Mouse (Mus musculus) right cerebral cortex, postnatal 4 days (tissue): Measurements from ENCODE around the gene Ube2l6.
"Not testable (repeated sequence)": the region's sequence is repeated elsewhere in the genome, so short reads cannot be mapped to it uniquely, and the experiment has no call there.

Experiments
- DNase-seq: peaks from one replicate; pipeline ENCODE4 v3.0.0-alpha.2; 2022

Ube2l6 gene

DNA sequence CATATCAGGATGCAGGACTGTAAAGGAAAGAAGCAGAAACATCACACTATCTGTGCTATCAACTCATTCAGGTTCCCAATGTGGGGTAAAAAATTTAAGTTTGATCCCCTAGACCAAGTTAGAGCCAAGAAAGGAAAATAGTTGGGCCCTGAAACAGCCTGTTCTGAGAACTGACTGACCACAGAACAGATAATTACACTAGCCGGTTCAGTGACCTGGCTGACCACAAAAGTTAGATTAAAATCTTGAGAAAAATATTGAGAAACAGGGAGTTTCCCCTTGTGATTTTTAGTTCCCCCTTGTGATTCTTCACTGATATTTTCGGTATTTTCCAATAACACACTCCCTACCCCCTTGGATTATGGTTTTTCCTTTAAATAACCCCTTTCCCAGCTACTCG, 4.8 kb upstream of the Ube2l6 start:
- no peak for DNase-seq

DNA sequence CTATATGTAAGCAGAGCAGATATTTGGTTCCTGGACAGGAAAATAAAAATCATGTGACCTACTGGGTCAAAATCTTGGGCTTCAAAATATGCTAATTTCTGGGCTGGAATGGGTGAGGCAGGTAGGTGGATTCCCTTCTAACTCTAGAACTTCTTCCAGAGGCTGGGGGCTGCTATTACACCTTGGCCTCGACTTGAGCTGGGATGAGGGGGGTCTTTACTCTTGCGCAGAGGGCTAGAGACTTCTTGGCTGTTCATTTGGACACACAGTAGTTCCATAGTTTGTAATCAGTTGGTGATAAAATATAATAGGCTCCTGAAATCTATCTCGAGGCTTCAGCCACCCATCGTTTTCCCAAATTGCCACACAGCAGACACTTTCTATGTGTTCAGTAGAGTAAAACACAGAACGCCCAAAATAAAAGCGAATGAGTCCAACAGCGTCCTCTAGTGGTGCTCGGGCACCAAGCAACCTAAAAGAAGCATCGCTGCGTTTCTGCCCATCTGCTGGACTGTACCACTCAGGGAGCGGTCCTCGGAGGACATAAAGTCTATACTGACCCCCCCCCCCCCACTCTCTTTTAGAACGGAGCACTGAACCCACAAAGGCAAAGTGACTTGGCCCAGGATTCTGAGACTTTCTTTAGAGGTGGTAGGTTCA, 665 bp upstream of the Ube2l6 start:
- peak; percentile 80 for DNase-seq

DNA sequence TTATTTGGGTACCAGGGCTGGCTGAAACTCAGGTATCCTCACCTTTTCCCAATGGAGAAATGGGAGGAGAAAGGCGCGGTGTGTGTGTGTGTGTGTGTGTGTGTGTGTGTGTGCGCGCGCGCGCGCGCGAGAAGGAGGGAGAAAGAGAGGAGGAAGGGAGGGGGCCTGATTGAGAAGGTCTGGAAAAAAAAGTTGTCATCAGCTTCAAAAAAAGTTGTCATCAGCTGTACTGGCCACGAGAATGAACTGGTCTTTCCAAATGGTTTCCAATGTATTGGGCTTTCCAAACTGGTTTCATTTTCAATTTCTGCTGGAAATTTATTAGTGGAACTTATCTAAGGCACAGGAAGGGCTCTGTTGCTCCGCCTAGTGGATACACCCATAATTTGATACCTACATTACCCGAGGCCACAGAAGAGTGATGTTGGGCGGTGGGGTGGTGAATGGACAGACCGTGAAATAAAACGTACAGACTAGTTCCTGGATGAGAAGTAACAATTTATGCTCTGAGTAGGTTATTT, 473 bp downstream of the Ube2l6 start:
- peak; percentile 41 for DNase-seq

DNA sequence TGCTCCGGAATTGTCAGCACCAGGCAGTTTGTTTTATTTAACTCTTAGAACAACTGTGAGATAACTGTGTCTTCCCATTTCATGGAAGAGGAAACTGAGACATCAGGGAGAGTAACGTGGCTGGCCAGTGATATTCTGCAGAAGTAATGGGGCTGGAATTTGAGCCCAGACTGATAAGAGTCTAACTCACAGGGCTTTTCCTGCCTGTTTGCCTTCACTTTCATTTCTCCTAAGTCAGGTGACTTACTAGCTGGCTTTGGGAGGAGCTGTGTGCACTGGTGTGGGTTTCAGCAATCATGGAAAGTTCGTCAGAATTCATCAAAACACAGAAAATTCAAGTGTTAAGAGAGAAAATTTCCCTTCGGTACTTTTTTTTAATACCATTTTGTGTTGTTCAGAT, 1.7 kb downstream of the Ube2l6 start:
- DNase-seq, result no peak

DNA sequence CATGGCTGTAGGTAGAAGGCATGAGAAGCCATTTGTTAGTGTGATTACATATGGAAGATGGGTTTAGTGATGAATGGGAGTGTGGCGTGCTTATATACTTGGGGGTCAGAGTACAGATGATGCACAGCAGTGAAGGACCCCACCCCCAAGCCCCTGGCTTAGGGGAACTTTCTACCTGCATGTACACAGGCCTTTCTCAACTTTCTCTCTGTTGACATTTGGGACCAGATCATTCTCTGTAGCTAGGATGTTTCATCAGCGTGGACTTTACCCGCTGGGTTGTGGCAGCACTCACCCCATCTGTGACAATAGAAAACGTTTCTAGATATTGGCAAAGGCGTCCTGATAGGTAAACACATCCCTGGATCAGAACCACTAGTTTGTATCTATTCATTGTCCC, 2.6 kb downstream of the Ube2l6 start:
- DNase-seq, result not testable (repeated sequence)

DNA sequence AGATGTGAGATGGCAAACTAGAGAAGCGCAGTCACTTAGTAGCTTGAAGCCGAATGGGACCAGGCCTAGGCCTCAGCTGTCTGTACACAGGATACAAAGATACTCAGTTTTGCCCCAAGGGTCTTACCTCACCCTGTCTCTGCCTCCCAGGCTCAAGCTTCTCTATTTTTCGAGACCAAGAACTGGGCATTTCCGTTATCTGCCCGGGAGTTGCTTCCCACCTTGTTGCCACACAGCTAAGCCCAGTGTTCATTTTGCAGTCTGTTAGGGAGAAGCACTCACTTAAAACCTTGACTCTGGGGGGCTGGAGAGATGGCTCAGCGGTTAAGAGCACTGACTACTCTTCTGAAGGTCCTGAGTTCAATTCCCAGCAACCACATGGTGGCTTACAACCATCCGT, 5.3 kb downstream of the Ube2l6 start:
- DNase-seq, result no peak

DNA sequence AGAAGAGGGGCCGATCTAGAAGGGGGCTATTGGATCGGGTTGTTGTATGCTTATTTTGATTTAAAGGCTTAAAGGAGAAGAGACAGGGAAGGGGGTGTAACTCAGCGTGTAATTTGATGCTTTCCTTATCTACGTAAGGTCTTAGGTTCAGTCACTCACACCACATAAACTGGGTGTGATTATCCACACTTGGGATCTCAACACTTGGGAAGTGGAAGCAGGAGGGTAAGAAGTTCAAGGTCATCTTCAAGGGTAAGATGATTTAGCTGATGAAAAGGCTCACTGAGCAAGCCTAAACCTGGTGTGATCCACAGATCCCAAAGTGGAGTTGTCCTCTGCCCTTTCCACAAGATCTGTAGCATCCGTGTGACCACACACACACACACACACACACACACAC, 7.9 kb downstream of the Ube2l6 start:
- DNase-seq, result no peak

DNA sequence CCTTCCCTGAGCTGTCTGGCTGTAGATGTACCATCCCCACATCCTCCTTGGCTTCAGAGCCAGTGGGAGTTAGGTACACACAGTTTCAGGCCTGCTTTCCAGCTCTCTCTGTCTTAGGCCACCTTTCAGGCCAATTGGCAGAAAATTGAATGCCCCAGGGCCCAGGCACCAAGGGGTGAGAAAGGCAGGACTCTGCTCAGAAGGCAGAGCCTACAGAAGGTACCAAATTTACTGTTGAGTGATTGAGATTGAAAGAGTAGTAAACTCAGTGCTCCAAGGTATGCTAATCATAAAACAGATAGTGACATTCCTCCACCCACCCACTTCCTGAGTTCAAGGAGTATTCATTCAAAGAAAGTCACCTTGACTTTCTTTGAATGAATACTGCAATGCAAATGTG, 10.7 kb downstream of the Ube2l6 start:
- no peak for DNase-seq

DNA sequence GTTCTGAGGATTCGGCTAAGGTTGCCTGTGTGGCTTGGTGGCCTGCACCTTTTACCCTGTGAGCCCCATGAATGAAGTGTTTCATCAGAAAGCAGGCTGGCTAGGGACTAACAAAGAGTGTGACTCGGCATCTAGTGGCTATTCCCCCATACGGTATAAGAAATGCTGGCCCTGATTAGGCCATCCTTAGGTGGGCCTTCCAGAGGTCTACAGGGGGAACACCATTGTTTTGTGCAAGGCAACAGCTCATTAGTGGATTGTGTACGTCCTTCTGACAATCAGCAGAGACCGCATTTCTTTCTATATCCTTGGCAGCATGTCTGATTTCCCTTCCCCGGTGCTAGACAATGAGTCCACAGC, 11.9 kb downstream of the Ube2l6 start:
- no peak for DNase-seq

DNA sequence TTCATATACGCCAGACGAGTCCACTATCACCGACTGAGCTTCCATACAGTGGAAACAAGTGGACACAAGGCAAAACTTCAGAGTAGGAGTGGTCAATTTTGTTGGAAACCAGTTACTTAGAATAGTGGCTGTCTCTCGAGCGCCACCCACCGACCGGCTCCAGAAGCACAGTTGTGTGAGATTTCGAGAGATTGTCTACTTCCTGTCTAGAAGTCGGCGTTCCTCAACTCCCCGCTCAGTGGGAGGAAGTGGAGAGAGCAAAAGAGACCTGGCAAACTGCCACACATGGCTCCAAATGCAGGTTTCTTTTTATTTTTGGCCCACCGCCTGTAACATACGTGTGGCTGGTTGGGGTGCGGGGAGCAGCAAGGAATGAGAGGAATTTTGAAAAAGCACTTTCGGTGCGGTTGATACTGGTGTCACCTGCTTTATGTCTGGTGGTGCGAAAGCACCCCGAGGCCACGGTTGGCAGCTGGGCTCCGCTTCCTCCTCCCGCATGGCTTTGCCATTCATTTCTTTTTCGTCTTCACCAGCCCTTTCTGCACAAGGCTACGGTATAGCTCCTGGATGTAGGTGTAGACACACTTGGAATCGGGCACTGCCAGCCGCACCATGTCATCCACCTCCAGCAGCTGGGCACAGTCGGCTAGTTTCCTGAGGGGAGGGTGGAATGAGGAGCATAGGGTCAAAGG, 12.4 kb downstream of the Ube2l6 start:
- peak; percentile 83 for DNase-seq

DNA sequence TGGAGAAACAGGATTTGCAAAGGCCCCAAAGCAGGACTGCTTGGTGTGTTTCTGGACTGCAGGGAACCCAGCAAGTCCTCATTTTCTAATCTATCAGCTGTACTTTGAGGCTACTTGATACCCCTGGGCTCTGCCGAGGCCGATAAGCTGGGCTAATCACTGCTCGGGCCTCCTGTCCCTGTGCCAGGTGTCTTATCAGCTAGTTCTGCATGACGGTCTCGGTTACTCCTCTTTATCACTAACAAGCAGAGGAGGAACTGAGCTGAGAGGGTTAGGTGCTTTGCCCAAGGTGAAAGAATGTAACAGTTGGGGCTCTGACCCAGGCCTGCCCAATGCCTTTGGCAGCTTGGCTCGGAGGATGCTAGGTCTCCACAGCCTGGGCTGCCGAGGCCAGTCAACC, 13.3 kb downstream of the Ube2l6 start:
- DNase-seq, result no peak

DNA sequence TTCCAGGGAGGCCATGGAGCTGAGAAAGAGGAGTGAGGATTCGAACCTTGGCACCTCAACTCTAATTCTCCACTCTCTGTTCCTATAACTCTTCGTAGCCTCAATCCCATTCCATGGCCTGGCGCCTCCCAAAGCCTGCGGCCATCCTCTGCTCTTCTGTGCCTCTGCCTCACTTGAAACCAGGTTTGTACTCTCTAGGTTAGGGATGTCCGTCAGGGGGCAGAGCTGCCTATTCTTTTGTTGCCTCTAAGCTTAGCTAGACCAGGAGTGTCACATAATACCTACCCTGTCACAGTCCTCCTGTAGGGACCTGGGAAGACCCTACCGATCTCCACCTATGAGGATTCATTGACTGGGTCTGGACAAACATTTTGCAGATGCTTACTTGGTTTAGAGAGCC, 14.0 kb downstream of the Ube2l6 start:
- DNase-seq, result no peak

DNA sequence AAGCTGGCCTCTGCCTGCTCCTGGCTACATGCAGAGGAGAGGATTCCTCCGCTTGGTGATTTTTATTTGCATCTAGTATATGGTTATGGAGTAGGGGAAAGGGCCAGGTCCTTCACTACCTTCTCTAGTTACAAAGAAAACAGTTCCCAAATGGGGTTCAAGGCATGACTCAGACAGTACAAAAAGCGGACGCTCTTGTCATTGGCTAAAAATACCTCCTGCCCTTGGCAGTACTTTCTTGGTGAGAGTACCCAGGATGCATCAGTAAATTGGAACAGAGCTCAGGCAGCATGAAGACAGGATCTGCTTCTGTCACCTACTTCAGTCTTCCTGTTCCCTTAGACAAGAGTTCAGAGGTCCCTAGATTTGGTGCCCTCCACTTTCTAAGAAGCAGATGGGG, 21.2 kb downstream of the Ube2l6 start:
- no peak for DNase-seq

DNA sequence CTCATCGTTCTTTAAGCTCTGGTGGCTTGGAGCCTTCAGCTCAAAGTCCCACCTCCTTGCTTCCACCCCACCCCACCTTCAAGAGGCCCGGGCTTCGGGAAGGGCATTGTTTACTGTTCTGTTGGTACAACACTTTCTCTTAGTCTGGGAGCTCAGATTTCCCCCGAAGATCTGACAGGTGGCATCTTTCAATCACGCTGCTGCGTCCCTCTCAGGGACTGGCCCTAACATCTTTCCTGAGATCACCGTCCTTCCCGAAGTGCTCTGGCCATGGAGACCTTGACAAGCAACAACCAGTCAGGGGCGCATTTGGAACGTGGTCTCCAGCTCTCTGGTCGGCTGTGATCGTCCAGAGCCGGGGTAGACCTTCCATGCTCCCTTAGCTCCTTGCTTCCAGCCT, 23.9 kb downstream of the Ube2l6 start, which contains the start of gene Smtnl1:
TSS of gene Smtnl1 (minus strand) at position 101 of the 400 bp plus-strand sequence.
- no peak for DNase-seq

DNA sequence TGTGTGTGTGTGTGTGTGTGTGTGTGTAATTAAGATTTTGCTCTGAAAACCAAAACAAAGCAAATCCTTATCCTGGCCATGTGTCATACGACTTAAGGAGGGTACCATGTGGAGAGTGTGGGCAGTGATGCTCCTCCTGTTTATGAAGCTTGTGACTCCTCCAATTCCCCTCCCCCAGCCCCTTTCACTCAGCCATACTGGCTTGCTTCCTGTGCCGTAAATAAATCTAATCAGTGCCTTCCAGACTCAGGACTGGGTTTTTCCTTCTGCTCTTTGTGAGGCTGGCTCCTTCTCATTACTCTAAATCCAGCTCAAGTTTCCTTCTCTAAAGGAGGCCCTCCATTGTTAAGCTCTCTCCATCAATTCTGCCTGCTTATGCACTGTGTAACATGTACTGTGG, 24.6 kb downstream of the Ube2l6 start:
- DNase-seq, result no peak

DNA sequence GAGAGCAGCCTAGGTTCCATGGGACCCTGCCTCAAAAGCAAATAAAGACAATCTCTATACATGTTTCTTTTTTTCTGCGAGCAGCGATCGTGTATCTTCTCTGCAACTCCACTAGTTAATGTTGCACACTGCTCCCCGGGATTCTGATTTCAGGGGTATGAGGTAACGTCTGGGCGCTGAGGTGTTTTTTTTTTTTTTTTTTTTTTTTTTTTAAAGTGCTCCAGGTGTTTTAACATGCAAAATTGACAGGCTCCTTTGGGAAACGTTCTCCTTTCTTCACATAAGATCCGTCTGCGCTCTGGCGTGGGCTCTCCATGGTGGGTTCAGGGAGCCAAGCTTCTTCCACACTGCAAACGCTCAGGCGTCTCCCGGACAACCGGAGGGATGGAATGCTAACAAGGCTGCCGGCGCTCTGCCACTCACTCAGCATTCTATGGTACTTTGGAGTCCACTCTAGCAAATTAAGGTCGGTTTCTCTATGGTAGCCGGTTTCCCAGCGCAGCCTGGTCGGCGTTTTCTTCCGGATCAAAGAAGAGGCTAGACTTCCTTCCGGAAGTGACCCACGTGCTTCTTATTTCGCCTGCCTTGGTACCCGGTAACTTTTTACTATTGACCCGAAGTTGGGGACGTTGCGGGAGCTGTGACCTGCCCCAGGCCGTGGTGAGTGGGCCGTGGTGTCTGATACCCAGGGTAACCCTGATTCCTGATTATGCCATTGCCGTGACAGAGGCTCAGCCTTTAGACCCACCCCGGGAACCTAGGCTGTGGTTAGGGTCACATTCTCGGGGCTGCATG, 28.1 kb downstream of the Ube2l6 start, which contains the start of gene Timm10:
TSS of gene Timm10 (plus strand) at position 510 of the 795 bp plus-strand sequence.
- DNase-seq, result peak; percentile 77

DNA sequence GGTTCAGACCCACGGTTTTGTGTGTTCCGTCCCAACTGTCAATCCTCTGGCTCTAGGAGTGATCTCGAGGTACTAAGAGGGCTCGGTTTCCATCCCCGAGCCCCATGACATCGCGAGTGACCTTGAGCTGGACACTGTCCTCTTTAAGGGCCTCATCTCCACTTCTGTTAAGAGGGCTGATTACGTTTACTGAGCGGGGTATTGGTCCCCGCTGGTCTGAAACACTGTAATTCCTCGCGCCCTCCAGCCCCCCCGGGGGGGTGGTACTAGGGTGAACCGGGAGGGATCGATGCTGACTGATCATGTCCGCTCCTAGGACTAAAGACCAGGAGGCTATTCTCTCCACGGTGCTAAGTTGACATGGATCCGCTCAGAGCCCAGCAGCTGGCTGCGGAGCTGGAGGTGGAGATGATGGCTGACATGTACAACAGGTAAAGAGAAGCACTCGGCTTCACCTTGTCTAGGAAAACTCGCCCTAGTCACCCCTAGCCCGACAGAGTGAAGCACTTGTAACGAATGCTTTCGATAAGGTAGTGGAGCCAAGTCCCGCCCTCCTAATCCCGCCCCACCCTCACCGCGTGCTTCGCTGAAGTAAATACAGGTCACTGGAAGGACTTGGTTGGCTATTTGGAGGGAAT, 28.8 kb downstream of the Ube2l6 start:
- no peak for DNase-seq

DNA sequence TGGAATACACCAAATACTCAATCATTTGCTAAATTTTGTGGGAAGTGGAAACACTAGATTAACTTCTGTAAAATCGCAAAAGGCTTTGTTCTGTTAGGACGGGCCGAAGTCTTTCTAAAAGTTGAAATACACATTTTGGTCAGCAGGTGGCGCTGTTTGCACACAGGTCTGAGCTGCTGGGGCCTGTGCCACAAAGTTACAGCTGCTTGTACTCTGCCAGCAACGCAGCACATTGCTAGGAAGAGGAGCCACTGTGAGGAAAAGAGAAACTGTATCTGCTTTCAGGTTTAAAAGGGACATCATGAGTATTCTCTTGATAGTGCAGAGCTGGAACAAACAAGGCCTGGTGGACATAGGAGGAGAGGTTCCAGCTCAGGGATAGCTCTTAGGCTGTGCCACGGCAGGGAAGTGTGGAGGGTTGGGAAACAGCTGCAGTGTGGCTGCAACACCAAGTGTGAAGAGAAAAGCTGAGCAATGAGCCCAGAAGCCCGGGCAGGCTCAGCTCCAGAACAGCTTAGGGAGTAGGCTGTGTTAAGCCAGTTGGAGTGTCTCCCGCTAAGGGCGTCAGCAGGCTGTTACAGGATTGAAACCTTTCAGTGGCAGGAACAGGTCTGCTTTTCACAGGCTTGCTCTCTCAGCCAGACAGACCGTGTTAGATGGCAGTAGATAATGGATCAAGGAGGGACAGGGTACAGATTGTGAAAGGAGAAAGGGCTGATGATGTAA, 33.2 kb downstream of the Ube2l6 start:
- DNase-seq, result peak; percentile 83

DNA sequence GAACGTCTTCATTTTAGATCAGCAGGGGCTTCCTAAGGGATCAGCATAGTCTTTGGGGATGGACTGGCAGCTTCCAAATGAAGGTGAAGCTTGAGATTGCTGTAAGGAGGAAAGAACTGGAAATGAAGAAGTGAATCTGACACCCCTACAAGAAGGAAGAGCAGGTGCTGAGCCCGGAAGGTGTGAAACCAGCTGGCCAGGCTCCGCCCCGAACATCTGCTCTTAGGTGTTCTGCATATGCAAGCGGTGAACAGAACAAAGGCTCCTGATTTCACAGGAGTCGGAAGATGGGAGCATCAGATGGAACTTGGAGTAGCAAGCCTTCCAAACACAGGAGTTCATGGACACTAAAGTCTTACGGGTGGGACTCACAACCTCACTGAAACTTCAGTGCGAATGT, 38.5 kb downstream of the Ube2l6 start:
- no peak for DNase-seq

DNA sequence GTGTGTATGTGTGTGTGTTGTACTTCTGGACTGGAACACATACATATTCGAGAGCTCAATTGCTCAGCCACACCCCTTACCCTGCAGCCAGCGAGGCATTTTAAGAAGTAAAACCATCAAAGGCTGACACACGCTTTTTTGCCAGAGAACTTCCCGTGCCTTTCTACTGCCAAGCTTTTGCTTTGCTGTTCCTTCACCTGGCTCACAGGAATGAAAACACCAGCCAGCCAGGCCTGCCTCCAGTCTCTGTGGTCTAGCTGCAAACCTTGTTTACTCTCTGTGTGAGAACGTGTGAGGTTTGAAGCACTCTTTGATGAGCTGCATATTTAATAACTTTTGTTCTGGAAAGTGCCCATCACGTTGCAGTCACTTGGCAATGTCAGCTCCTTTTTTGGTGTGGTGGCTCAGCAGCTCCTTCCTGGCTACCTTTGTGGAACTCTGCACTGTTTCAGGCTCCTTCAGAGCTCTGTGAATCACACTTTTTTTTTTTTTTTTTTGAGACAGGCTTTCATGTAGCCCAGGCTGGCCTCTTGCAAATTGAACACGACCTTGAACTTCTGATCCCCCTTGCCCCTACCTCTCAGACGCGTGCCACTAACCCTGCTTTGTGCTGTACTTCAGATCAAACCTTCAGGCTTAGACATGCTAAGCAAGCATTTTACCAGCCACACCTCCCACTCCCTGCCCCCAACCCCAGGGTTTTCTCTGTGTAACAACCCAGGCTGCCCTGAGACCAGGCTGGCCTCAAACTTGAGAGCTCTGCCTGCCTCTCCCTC, 39.4 kb downstream of the Ube2l6 start:
- DNase-seq, result no peak

DNA sequence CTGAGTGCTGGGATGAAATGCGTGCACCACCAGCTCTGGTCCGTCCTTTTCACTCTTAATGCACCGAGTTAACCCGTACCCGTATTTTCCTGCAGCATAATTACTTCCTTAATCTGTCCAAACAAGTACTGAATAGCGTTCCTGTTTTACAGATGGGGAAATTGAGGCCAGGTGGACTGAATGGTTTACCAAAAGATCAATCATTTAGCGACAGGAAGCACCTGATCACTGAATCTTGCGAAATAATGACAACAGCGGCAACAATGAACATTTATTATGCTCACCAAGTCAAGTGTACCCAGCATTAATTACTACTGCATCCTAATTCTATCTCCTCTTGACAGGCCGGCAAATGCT, 39.9 kb downstream of the Ube2l6 start, which contains the start of gene Slc43a1:
TSS of gene Slc43a1 (plus strand) at position 258 of the 357 bp plus-strand sequence.
- no peak for DNase-seq
